Mouse (Mus musculus) forebrain, embryonic 16.5 days (tissue): ENCODE measurements around the gene Lrba. TPM values are rescaled to one million over a fixed set of nuclear protein-coding genes. Genes with fewer than 3 reads are reported as not detected.

Source experiments
- ATAC-seq: fragments of 200-750 bp; cut with Nextera tagmentation; 2 replicates; pipeline ENCODE4 v1.8.0; 2017; ENCODE audit warnings: mild to moderate bottlenecking, moderate library complexity
- H3K27ac ChIP-seq: fragments of 300-500 bp; sonication (generic); 2 replicates; pipeline ENCODE4 v1.5.1; 2014; ENCODE audit warnings: low read length, control low read depth
- H3K27me3 ChIP-seq: fragments of 300-500 bp; sonication (generic); replicated peaks from 2 replicates; pipeline ENCODE4 v1.6.1; 2014; ENCODE audit warnings: low read length; ENCODE audit not compliant: control insufficient read depth, insufficient read depth
- H3K36me3 ChIP-seq: fragments of 300-500 bp; sonication (generic); 2 replicates; pipeline ENCODE4 v1.6.1; 2014; ENCODE audit not compliant: control insufficient read depth, insufficient read depth
- H3K4me1 ChIP-seq: fragments of 300-500 bp; sonication (generic); replicated peaks from 2 replicates; pipeline ENCODE4 v1.6.1; 2014; ENCODE audit warnings: low read length; ENCODE audit not compliant: control insufficient read depth, insufficient read depth
- H3K4me2 ChIP-seq: fragments of 300-500 bp; sonication (generic); 2 replicates; pipeline ENCODE4 v1.6.1; 2014; ENCODE audit warnings: mild to moderate bottlenecking, low read length, control low read depth
- H3K4me3 ChIP-seq: fragments of 300-500 bp; sonication (generic); replicated peaks from 2 replicates; pipeline ENCODE4 v1.5.1; 2014; ENCODE audit warnings: mild to moderate bottlenecking, low read length, control low read depth
- H3K9ac ChIP-seq: fragments of 300-500 bp; sonication (generic); replicated peaks from 2 replicates; pipeline ENCODE4 v1.6.1; 2014; ENCODE audit warnings: low read depth, low read length, control low read depth
- H3K9me3 ChIP-seq: fragments of 300-500 bp; sonication (generic); 2 replicates; pipeline ENCODE4 v1.6.1; 2016; ENCODE audit warnings: low read length; ENCODE audit not compliant: control insufficient read depth
- WGBS: fragments of 180-500 bp; shearing (Covaris S2); extraction: QIAGEN DNeasy Blood & Tissue Kit; methylation state at CpG from one replicate; pipeline ENCODE4 v1.1.7; 2014; 5-methylcytosine and 5-hydroxymethylcytosine counted together
- polyA plus RNA-seq: library from polyadenylated mRNA; unstranded; fragments of >200 nt; fragmentation: Nextera tagmentation; extraction: Ambion mirVana; gene quantifications from 2 replicates; pipeline ENCODE4 v1.2.1, GENCODE M21; 2015

Lrba gene
- 2.0 and 2.3 TPM in 2 replicates for polyA plus RNA-seq

DNA sequence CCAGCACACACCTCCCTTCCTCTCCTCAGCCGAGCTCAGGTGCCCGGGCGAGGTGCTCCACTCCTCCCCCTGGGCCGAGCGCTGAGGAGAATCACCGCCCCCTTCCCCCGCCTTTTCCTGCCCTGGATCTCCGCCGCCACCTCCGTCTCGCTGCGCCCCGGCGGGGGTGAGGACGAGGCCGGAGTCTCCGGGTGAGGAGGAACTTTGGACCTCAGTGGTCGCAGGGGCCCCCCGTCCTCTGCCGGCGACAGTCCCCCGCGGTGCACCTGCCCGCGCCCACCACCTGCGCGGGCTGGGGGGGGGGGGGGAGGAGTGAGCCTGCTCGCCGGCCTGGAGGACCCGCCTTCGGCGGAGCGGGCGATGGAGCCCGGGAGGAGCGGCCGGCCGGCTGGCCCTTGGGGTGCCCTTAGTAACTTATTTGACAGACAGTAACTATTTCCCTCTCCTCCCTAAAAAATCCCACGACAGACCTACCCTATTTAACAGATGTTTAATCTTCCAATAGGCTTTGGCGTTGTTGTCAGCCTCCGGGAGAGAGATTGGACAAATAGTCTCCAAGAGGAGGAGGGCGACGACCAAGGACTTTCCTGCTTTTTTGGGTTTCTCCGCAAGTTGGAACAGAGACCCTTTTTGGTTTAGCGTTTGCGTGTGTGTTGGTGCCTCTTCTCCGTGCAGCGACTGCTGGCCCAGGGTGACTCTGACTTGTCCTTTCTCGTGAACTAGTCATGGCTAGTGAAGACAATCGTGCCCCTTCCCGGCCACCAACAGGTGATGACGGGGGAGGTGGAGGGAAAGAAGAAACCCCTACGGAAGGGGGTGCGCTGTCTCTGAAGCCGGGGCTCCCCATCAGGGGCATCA lies at the start of gene Lrba:
TSS of gene Lrba (plus strand) at position 117 of the 858 bp plus-strand sequence.
- H3K27me3 ChIP-seq = no peaks in the 10 kb centered on the region
- no peaks in the 10 kb centered on the region for H3K36me3 ChIP-seq
- H3K9ac ChIP-seq = peak within 1 kb of the TSS; percentile 95
- under 1% methylated on average over 51 of the region's 55 CpGs for WGBS
- peaks cover 6% of the 10 kb centered on the region for H3K4me1 ChIP-seq
- H3K9me3 ChIP-seq = no peaks in the 10 kb centered on the region
- peak within 1 kb of the TSS; percentile 94 for H3K4me3 ChIP-seq
- ATAC-seq = peak; percentile 75
- H3K27ac ChIP-seq = peak within 1 kb of the TSS; percentile 92
- H3K4me2 ChIP-seq = peak within 1 kb of the TSS; percentile 85

- Histone ChIP-seq H3K36me3 (no peaks in the 10 kb centered on the region), H3K27me3 (no peaks in the 10 kb centered on the region), H3K4me1 (no peaks in the 10 kb centered on the region), H3K4me2 (no peak overlapping the region), H3K27ac (no peak overlapping the region), H3K9me3 (no peaks in the 10 kb centered on the region), H3K9ac (no peak overlapping the region), H3K4me3 (no peak overlapping the region)
- 91% methylated on average over 7 of the region's 7 CpGs for WGBS
- ATAC-seq = no peak
These were observed 44.8 kb upstream of the Lrba start for GRCm38 (mm10) chr3:86179714-86180113.

- WGBS = 47% methylated on average over 5 of the region's 5 CpGs
- no peaks in the 10 kb centered on the region for H3K27me3 ChIP-seq
- no peaks in the 10 kb centered on the region for H3K4me1 ChIP-seq
- H3K9me3 ChIP-seq = no peaks in the 10 kb centered on the region
- ATAC-seq = no peak
- H3K36me3 ChIP-seq = no peaks in the 10 kb centered on the region
- H3K9ac ChIP-seq = no peak overlapping the region
- H3K4me3 ChIP-seq = no peak overlapping the region
- no peak overlapping the region for H3K27ac ChIP-seq
- H3K4me2 ChIP-seq = no peak overlapping the region
These were observed 43.4 kb upstream of the Lrba start for GRCm38 (mm10) chr3:86181107-86181506.

DNA sequence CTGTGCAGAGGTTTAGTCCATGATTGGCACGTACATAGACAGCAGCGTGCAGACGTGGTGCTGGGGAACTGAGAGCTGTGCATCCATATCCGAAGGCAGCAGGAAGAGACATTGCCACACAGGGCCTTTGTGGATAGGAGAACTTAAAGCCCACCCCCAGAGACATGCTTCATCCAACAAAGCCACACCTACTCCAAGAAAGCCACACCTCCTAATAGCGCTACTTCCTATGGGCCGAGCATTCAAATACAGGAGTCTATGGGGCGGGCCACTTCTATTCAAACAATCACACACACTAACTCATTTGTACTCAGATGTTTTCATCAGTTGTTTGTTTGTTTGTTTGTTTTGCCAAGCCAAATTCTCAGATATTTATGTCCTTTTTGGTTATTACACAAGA lies 39.9 kb upstream of the Lrba start:
- H3K27me3 ChIP-seq = no peaks in the 10 kb centered on the region
- H3K9ac ChIP-seq = no peak overlapping the region
- H3K4me3 ChIP-seq = no peak overlapping the region
- H3K27ac ChIP-seq = no peak overlapping the region
- no peaks in the 10 kb centered on the region for H3K36me3 ChIP-seq
- no peaks in the 10 kb centered on the region for H3K9me3 ChIP-seq
- no peaks in the 10 kb centered on the region for H3K4me1 ChIP-seq
- no peak overlapping the region for H3K4me2 ChIP-seq
- WGBS = 85% methylated on average over 7 of the region's 7 CpGs
- no peak for ATAC-seq

DNA sequence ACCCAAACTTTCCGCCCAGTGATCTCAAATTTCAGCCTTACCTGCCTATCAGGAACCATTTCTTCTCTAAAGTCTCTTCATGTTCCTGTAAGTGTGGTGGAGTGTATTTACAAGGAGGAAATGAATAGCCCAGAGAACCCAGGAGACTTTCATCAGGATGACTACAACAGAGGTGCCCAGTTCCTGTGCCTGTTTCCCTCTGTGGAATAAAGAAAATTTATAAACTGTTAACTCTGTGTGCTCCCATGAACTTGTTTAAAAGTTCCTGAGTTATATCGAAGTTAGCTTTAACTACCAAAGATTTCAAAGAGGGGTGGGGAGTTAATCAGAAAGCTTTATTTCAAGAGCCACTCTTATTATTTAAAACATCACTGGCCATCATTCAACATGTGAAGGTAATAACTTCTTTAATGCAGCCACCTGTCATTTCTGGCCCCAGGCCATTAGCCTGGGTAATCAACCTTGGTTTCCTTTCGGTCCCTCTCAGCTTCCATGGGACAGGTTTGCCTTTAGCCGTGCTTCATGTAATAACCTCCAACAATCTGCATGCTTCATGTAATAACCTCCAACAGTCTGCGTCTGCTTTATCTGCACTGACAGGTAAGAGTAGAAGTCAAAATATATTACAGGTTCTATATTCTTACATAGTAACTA lies 36.6 kb upstream of the Lrba start:
- H3K4me1 ChIP-seq = no peaks in the 10 kb centered on the region
- no peaks in the 10 kb centered on the region for H3K36me3 ChIP-seq
- H3K4me3 ChIP-seq = no peak overlapping the region
- H3K27me3 ChIP-seq = no peaks in the 10 kb centered on the region
- H3K4me2 ChIP-seq = no peak overlapping the region
- H3K9ac ChIP-seq = no peak overlapping the region
- no peaks in the 10 kb centered on the region for H3K9me3 ChIP-seq
- no peak for ATAC-seq
- 69% methylated on average over 5 of the region's 5 CpGs for WGBS
- H3K27ac ChIP-seq = no peak overlapping the region

DNA sequence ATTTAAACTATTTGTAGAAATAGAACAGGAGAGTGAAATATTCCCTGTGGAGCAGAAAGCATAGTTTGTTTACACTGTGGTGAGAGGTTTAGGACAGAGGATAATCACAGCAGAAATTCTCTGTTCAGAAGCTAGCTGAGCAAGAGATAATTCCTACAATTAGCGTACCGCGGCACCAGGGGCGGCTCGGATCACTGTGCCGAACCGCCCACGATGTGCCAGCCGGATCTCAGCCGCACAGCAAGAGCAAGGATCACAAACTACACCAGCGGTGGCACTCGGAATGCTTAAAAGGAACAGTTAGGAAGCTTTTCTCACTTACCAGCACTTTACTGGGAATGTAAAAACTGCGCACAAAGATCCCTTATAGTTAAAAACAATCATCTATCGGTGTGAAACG lies 28.5 kb upstream of the Lrba start:
- no peak overlapping the region for H3K4me2 ChIP-seq
- H3K27me3 ChIP-seq = no peaks in the 10 kb centered on the region
- no peak overlapping the region for H3K9ac ChIP-seq
- no peak overlapping the region for H3K4me3 ChIP-seq
- 41% methylated on average over 15 of the region's 15 CpGs for WGBS
- no peak overlapping the region for H3K27ac ChIP-seq
- H3K9me3 ChIP-seq = no peaks in the 10 kb centered on the region
- H3K36me3 ChIP-seq = no peaks in the 10 kb centered on the region
- no peak for ATAC-seq
- H3K4me1 ChIP-seq = no peaks in the 10 kb centered on the region; the same call in none of the 2 replicates

- WGBS = 79% methylated on average over 3 of the region's 3 CpGs
- no peak for ATAC-seq
- Histone ChIP-seq H3K27me3 (no peaks in the 10 kb centered on the region), H3K4me2 (no peak overlapping the region), H3K36me3 (no peaks in the 10 kb centered on the region), H3K9ac (no peak overlapping the region), H3K9me3 (no peaks in the 10 kb centered on the region), H3K27ac (no peak overlapping the region), H3K4me3 (no peak overlapping the region), H3K4me1 (no peaks in the 10 kb centered on the region; the same call in none of the 2 replicates)
These were observed 28.0 kb upstream of the Lrba start for GRCm38 (mm10) chr3:86196471-86196870.

GRCm38 (mm10) chr3:86201645-86202175 lies 22.8 kb upstream of the Lrba start:
- Histone ChIP-seq H3K36me3 (no peaks in the 10 kb centered on the region), H3K27ac (no peak overlapping the region), H3K4me1 (no peaks in the 10 kb centered on the region), H3K4me2 (no peak overlapping the region), H3K9ac (no peak overlapping the region), H3K27me3 (no peaks in the 10 kb centered on the region), H3K4me3 (no peak overlapping the region), H3K9me3 (no peaks in the 10 kb centered on the region)
- WGBS = 93% methylated on average over 1 of the region's 1 CpGs
- no peak for ATAC-seq

DNA sequence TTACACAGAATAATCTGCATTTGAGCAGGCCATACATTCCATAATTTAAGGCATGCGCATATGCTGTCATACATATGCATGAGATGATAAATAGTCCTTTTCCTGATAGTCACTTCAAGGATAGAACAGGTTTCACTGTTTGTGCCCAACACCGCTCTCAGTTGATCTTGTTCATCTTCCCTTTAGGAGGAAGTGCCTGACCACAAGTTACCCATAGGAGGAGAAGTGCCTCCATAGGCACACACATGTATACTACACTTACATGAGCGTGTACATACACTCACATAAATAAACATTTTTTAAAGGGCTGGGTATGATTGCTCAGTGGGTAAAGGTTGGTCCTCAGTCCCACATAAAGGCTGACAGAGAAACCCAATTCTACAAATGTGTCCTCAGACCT lies 22.0 kb upstream of the Lrba start:
- 86% methylated on average over 3 of the region's 3 CpGs for WGBS
- Histone ChIP-seq H3K9ac (no peak overlapping the region), H3K36me3 (no peaks in the 10 kb centered on the region), H3K9me3 (no peaks in the 10 kb centered on the region), H3K4me1 (no peaks in the 10 kb centered on the region), H3K27me3 (no peaks in the 10 kb centered on the region), H3K4me3 (no peak overlapping the region), H3K4me2 (no peak overlapping the region), H3K27ac (no peak overlapping the region)
- no peak for ATAC-seq
